Mouse (Mus musculus) kidney, postnatal 10 days (tissue): Measurements from ENCODE around the gene Psmc3.

Experiments
- DNase-seq: peaks from one replicate; pipeline ENCODE4 v3.0.0; 2021; ENCODE audit warnings: mixed read lengths

The Psmc3 gene

DNA sequence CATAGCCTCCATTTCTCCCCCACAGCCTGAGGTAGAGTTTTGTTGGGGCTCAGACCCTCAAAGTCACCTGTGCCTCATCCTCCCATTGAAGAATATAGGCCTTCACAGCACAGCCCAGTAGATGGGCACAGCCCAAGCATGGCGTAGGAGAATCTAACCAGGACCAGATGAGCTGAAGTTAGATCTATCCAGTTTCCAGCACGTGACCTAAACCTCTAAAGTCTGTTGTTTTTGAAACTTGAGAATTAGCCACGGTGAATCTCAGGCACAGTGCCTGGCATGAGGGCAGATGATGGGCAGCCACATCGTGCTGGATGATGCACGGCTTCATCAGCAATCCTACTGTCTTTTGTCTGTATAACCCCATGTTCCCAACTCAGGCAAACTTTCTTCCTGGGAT is 4.6 kb downstream of the Psmc3 start:
- DNase-seq: no peak

DNA sequence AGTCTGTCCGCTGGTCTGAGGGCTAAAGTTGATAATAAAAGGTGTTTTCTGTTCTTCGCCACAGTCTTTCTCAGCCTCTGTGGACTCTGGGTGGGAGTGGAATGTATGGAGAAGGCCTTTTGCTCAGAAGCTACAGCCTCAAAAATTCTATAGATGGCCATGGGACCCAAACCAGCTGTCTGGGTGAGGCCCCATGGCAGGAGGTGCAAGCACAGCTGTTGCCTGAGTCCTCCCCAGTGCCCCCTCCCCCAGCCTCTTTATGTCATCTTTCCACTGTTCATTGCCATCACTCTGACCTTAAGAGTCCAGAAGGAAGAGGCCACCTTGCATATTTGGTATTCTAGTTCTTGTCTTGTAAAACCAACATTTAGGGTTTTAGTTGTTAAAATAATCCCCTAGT is 5.6 kb downstream of the Psmc3 start:
- no peak for DNase-seq

DNA sequence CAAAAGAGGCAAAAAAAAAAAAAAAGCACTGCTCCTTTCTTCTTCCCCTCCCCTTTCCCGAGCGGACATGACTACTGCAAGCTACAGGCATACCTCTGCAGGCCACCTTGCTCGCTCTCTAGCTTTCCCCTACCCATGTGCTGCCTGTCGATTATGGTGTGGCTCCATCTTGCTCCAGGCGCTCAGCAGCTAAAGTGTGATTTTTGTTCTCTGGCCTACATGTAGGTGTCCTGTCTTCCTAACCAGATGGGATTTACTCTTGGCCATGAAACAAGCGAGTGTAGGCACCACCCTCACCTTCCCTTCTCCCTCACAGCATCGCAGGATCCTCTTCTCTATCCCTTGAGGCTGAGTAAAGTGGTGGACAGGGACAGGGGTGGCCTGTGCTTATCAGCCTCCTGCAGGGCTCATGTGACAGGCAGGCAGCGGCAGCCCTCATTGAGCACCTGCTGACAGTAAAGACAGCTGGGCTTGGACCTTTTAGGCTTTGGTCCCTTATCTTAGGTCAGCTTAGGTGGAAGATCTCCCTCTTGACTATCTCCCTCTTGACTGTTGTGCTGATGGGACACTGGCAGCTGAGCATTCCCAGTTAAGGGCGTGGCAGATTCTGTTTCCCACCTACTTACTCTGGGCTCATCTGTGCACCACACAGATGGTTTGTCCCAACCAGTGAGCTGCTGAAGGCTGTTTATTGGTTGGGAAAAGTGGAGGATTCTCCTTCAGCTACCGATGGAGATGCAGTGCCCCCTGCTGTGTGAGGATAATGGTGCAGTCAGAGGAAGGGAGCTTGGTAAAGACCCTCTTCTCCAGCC is 6.9 kb downstream of the Psmc3 start:
- peak; percentile 73 for DNase-seq

DNA sequence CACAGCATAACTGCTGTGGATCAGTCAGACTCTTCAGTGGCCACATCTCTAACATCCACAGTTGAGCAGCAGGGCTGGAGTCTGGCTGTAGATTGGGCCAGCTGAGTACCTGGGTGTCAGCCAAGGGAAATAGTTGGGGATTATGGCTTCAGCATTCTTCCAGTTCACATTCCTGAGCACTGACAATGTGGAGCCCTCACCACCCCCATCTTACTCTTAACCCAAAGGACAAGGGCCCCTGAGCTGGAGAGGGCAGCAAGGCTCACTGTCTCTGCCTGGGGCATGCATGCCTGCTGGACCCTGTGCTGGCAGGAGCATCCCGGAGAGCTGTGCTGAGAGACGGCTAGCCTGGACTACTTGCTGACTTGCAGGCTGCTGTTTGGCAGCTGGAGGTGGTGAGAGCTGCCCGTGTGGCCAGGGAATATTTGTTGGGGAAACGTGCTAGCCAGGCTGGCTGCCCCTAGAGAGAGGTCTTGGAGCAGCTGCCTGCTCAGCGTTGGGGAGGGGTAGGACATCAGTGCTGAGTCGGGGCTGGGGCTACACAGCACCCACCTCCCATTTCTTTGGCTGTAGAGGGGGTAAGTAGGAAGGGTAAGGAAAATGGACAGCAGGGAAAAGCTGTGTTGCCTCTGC is 8.2 kb downstream of the Psmc3 start:
- peak; percentile 83 for DNase-seq

DNA sequence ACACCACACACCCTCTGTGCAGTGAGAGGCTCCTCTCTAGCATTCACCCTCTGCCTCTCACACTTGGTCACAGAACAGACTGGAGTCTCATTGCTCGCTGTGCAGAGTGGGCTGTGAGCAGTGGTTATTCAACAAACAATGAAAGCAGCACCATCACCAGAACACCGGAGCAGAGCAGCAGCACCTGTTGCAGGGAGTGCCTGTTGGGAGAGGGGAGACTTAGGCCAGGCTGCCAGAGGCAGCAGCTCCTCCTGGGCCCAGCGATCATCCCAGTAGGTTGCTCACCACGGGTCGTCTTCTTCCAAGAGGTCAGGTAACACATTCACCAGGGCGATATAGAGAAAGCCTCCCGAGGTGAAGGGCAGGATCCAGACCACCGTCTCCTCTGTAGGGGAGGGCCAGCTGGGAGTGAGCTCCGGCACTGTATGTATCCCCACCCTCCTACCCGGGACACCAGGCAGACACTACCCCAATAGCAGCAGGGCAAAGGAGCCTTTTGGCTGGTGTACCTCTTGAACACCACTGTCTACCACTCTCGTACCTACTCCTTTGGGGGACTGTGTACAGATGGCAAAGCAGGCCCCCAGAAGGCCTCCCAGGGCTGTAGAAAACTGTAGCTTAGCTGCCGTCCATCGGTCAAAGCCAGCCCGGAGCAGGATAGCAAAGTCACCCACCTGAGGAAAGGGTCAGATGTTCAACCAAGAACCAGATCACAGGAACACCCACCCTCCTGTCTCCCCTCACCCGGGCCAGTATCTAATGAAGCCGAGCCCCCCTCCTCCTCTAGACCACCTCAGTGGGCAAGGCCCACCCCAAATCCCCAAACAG is 9.2 kb downstream of the Psmc3 start:
- no peak for DNase-seq

DNA sequence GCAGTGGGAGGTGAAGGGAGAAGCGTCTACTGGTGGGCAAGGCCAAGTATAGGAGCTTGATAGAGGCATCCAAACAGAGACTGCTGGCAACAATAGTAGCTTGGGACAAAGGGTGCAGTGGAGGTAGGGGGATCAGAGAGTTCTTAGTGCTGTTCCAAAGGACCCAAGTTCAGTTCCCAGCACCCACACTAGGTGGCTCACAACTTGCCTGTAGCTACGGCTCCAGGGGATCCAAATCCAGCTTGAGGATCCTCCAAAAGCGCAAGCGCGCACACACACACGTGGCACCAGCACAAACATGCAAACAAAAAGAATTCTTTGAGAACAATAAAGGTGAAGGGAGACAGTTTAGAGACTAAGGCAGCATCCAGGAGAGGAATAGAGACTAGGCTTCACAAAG is 10.4 kb downstream of the Psmc3 start:
- DNase-seq: no peak

DNA sequence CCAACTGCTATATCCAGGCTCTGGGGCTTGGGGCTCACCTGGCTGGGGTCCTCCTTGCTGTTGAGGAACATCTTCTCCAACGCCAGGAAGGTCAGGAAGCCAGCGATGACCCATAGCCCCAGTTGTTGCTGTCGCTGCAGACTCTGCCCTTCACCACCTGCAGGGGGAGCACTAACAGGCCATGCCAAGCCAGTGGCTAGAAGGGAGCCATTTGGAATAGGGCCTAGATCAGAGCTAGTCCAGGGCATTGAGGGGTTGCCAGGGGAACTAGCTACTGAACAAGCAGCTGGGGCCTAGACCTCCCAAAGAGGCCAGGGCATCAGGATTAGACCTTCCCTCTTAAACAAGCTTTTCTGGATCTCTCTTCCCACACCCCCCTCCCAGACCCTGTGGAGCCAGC is 11.7 kb downstream of the Psmc3 start:
- peak; percentile 69 for DNase-seq

DNA sequence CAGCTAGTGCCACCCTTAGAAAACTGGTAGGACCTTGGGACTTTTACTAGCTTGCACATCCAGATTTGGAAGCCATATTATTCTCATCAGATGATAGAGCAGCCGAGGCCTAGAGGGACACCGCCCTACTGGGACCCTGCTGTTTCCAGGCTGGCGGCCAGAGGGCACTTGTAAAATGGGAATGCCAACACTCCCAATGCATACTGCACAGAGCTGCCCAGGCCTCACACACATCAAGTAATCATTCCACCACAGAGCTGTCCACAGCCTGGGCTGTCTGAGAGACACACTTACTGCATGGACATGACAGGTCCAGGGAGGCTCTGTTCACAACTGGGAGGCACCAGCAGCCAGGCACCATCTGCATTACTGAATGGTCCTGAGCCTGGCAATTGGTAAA is 12.6 kb downstream of the Psmc3 start:
- DNase-seq: no peak

DNA sequence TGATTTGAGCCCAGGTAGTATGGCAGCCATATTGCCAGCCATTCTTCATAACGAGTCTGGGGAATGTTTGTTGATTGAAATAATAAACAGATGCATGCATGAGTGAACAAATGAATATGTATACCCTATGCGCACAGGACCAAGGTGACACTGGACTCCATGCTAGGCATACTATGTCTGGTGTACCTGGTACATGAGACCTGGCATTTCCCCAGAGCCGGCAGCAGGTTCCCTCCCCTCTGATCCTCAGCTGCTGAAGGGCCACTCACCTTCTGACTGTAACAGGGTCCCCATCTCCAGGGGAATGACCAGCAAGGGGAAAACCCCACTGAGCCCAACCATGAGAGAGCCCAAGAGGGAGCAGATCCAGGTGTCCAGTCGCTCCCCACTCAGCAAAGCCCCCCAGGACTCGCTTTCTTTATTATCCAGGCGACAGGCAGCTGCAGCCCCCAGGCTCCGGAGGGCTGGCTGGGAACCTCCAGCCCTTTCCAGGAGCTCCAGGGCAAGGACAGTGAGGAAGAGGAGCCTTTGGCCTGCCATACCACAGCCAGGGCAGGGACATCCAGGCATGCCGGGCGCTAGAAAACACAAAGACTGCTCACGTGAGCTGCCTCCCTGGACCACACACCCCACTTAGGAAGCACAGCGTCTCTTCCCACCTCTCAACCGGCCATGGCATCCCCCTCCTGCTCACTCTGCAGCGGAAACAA is 14.5 kb downstream of the Psmc3 start:
- DNase-seq: peak; percentile 34

DNA sequence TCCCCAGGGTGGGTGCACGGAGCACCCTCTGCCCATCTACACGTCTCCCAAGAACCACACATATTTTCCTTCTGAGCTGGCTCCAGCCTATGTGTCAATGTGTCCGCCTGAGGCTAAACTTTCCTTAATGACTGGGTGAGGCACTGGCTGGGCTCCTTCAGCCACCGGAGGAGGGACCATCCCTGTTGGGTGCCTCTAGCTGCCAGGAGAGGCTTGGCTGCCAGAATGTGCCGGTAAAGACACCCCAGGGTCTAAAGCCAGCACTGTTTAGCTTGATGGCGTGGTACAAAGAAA is 15.0 kb downstream of the Psmc3 start:
- DNase-seq: peak; percentile 31

DNA sequence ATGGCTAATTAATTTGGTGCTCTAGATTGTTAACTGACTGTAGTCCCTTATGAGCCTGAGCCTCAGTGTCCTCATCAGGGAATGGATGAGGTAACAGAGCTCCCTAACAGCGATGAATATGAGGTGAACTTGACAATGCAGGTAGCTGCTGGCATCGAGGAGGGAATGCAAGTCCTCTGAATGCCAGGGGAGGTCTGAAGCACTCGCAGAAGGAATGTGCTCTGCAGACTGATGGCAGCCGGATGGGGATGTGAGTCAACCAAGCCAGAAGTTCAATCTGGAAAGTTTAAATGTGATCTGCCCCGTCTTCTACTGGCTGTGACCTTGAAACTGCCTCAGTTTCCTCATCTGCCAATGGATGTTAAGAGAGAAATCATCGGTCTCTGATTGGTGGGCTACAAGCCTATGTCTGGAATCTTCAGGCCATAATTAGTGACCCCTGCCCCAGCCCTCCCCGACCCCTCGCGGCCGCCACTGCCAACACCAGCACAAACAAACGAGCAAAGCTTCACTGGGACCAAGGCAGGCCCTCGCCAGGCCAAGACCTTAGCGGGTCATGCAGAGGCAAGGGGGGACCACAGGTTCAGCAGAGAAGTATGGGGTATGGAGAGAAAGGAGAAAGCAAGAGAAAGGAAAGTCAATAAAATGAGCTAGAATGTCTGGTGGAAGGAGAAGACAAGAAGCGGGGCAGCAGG is 15.6 kb downstream of the Psmc3 start:
- peak; percentile 58 for DNase-seq

DNA sequence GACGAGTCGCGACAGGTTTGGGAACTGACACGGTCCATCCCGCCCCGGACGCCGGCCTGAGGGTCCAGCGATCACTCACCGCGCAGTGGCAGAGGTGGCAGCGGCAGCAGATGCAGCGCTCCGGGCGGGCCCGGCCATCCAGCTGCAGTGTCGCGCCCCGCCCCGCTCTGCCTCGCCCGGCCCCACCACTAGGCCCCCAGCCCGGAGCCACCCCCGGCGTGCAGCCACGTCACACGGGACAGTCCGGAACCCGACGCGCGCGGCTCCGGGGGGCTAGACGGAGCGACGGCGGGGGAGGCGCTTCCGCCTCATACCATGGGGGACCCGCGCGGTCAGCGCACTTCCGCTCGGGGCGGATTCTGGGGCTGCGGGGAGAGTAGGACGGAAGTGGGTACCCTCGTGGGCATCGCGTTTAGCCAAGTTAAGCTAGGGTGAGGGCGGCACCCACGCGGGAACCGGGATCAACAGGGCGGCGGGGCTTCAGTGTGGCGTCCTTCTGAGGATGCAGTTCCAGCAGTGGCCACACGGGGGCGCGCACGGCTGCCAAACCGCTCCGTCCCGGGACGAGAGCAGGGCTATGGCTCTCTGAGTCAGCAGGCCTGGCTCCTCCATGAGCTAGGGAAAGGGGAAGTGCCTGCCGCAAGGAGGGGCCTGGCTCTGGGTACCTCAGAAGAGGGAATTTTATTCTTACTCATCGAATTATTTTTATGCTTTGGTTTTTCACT is 16.4 kb downstream of the Psmc3 start, which contains the start of gene Slc39a13:
Gene Slc39a13, minus strand, starts transcription at position 342 of the 725 bp plus-strand sequence.
- peak; percentile 97 for DNase-seq

DNA sequence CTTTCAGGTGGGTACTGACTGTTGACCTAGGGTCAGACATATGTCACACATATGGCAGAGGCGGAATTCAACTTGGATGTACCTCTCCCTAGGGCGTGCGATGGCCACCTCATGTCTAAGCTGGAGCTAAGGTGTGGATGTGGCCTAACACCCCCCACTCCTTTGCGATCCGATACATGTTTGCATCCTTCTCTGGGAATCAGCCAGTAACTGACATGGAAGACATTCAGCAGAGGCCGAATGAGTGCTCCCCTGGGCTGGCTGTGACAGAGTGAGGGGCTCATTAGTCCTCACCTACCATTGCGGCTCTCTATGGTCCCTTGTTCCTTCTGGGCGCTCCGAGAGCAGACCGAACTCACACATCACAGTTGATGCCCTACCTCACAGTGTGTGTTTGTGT is 17.2 kb downstream of the Psmc3 start:
- DNase-seq: no peak

DNA sequence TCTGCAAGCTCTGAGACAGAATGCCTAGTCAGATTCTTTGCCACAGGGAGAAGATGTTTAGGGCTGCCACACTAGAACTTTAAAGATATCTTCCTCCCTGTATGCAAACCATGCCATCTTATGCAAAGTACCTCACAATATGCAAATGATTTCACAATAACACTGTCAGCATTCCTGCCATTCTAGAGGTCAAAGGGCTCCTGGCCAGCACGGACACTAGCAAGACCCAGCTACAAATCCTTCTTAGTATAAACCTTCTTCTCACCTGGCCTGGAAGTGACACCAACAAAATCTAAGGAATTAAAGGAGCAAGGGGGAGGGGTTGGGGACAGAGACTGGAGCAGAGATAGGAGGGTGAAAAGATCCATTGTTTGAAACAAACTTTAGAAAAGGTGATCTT is 18.3 kb downstream of the Psmc3 start:
- DNase-seq: no peak

DNA sequence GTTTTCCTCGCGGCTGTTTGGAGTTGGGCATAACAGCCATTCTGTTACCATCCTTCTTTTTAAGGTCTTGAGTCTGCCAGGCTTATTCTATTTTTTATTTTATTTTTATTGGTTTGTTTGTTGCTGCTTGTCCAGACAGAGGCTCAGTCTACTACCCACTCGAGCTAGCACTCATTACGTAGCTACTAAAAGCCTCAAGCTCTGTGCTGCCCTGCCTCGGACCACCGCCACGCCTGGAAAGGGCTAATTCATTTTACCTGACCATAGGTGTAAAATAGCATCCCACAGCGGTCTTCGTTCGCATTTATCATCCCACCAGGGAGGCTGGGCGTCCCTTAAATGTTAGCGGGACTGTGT is 24.1 kb downstream of the Psmc3 start:
- no peak for DNase-seq

DNA sequence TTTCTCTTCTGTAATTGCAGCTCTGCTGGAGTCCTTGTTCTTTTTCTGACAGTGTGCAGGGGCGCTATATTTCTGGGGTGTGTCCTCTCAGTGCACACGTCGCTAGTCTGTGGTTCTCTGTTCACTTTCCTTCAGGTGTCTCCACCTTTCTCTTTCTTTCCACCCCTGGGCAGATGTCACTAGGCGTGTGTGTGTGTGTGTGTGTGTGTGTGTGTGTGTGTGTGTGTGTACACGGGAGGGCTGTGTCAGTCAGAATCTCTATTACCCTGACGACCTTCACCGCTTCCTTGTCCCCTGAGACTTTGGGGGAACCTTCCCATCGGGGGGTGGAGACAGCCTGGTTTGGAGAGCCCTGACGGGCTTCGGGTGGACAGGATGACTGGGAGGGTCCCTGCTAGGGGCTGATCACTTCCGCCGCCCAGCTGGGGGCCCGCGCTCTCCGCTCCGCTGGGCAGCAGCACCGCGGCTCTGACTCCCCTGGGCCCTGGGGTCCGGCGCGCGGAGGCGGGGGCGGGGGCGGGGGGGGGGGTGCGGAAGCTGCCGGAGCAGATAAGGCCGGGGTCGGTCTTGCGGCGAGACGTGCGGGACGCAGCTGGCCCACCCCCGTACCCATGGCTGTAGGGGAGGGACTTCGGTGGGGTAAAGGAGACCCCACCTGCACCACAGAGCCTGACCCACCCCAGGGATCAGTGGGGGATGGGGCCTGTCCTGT is 24.7 kb downstream of the Psmc3 start:
- DNase-seq: peak; percentile 49

DNA sequence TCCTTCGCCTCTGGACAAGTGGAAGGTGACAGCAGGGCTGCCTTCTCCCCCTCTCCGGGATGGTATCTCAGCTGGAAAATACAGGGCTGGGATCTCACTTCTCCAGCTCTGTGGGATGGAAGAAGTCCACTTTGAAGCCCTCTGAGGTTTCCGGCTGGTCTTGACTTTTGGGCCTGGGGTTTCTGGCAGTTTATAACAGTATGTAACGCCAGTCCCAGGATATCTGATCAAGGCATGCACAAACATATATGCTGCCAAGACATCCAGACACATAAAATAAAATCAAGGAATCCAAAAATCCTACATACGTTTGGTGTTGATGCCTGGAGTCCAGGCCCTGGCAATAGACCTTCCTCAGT is 25.2 kb downstream of the Psmc3 start:
- no peak for DNase-seq

DNA sequence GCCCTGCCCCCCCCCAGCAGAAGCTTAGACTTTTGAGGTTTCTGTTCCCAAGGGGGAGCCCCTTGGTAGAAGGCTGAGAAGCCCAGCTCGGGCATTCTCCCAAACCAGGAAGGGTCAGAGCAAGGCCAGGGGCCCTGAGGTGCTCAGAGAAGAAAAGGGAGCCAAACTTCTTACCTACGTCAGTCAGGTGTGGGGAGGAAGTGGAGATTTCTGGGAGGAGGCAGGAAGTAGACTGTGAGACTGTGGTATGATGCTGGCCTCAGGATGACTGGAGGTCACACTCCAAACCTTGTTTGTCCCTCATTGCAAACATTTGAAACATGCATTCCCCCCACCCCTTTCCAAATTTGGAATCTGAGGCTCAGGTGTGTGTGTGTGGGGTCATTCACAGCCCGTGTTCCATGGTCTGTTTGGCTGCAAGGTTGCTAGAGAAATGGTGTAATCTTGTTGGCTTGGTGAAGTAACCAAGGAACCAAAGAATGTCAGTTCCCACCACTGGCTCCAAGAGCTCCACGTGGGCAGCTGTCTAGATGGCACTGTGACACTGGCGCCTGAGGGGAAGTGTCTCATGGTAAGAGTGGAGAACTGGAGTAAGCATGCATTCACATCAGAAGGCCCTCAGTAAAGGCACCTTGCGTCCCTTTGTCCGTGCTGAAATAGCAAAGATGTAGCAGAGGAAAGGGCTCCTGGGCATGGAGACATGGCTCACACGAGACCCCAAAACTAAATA is 27.1 kb downstream of the Psmc3 start:
- no peak for DNase-seq

DNA sequence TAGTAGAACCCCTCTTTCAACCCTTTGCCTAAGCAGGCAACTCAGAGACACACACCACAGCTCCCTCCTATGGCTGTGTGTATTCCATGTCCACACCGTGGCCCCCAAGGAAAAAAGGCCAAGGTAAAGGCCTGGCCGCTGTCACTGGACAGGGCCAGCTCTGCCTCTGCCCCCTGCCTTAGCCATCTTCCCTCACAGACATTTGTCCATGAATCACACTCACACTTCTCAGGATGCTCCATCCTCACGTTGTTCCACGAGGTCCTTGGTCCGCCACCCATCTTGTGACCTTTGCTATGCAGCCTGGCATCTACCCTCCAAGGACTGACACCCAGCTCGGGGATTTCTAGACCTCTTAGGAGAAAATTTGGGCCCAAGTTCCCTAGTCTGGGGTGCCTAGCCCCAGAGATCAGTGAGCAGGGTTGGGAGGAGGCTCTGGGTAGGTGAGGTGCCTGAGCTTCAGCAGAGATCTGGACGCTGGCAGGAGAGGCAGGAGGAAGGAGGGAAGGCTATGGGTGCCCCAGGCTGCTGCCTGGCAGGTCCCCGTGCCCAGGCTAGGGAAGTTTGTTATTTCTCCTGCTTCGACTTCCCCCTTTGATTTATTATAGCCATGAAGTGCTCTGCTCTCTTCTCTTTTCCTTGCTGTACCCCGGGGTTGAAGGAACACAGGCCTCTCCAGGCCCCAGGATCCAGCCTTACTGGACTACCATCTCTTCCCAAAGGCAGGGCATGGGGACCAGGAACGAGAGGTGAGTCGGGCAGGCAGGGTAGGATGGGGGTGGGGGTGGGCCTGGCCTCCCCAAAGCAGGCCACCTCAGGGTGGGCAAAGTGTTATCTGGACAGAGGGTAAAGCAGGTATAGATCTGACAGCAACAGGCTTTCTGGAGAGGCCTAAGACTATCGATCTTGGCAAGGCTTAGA is 28.2 kb downstream of the Psmc3 start, which contains the start of gene Spi1:
Gene Spi1, plus strand, starts transcription at position 616 of the 921 bp plus-strand sequence.
- peak; percentile 4 for DNase-seq
